Mouse (Mus musculus) MEL (cell line): ENCODE measurements around the gene Uqcc3. TPM values are rescaled to one million over a fixed set of nuclear protein-coding genes. Genes with fewer than 3 reads are reported as not detected.

Source experiments
- DNase-seq: peaks from one replicate; pipeline ENCODE4 v3.0.0; 2011; ENCODE audit warnings: low read depth, low spot score
- H3K27ac ChIP-seq: 2 replicates; pipeline ENCODE4 v1.5.1; 2012; ENCODE audit warnings: low read depth, mild to moderate bottlenecking, control low read depth, low read length, moderate library complexity; ENCODE audit not compliant: control insufficient read depth
- H3K27me3 ChIP-seq, 2 experiments: fragments of 150-350 bp in 1 of 2; sonication (generic) in 1 of 2; 2 replicates each; pipeline ENCODE4 v1.6.1; 2012; ENCODE audit warnings: low read length in 2 of 2, mild to moderate bottlenecking in 2 of 2, improper control_type of control experiment in 1 of 2, moderate library complexity in 1 of 2; ENCODE audit not compliant: insufficient read depth in 2 of 2, control insufficient read depth in 1 of 2
- H3K36me3 ChIP-seq, 2 experiments: 2 replicates each; pipeline ENCODE4 v1.6.1; 2012 to 2014; ENCODE audit warnings: low read length in 2 of 2, improper control_type of control experiment in 1 of 2, inconsistent platforms in 1 of 2, mild to moderate bottlenecking in 1 of 2; ENCODE audit not compliant: insufficient read depth in 2 of 2, control insufficient read depth in 1 of 2
- H3K4me1 ChIP-seq, 2 experiments: fragments of 150-350 bp in 1 of 2; sonication (generic) in 1 of 2; 2 replicates each; pipeline ENCODE4 v1.6.1; 2012; ENCODE audit warnings: low read length in 2 of 2, improper control_type of control experiment in 1 of 2, mild to moderate bottlenecking in 1 of 2; ENCODE audit not compliant: insufficient read depth in 2 of 2, control insufficient read depth in 1 of 2
- H3K4me3 ChIP-seq, 2 experiments: fragments of 150-350 bp in 1 of 2; sonication (generic) in 1 of 2; 2 replicates each; pipeline ENCODE4 v1.5.1; 2012; ENCODE audit warnings: low read depth in 2 of 2, low read length in 2 of 2, mild to moderate bottlenecking in 2 of 2, moderate library complexity in 2 of 2, control low read depth in 1 of 2, improper control_type of control experiment in 1 of 2; ENCODE audit not compliant: control insufficient read depth in 1 of 2, insufficient read depth in 1 of 2
- H3K79me2 ChIP-seq: 2 replicates; pipeline ENCODE4 v1.6.1; 2012; ENCODE audit warnings: mild to moderate bottlenecking, low read length, moderate library complexity; ENCODE audit not compliant: control insufficient read depth, poor library complexity, insufficient read depth
- H3K9ac ChIP-seq: 2 replicates; pipeline ENCODE4 v1.6.1; 2012; ENCODE audit warnings: low read depth, mild to moderate bottlenecking, control low read depth, low read length, moderate library complexity; ENCODE audit not compliant: control insufficient read depth, poor library complexity, severe bottlenecking
- H3K9me3 ChIP-seq: fragments of 150-350 bp; sonication (generic); replicated peaks from 2 replicates; pipeline ENCODE4 v1.6.1; 2012; ENCODE audit warnings: mild to moderate bottlenecking, low read length, improper control_type of control experiment, moderate library complexity; ENCODE audit not compliant: insufficient read depth
- BHLHE40 ChIP-seq: IDR thresholded peaks from 2 replicates; pipeline ENCODE4 v1.6.1; 2012; ENCODE audit warnings: low read depth, mild to moderate bottlenecking, inconsistent platforms, low read length, improper control_type of control experiment, borderline replicate concordance
- E2F4 ChIP-seq: IDR thresholded peaks from 2 replicates; pipeline ENCODE4 v1.6.1; 2011; ENCODE audit warnings: low read depth, low read length, improper control_type of control experiment, borderline replicate concordance
- GABPA ChIP-seq: IDR thresholded peaks from 2 replicates; pipeline ENCODE4 v1.6.1; 2012; ENCODE audit warnings: low read depth, mild to moderate bottlenecking, inconsistent platforms, low read length, improper control_type of control experiment, moderate library complexity
- JUND ChIP-seq: IDR thresholded peaks from 2 replicates; pipeline ENCODE4 v1.6.1; 2011; ENCODE audit warnings: low read depth, mild to moderate bottlenecking, improper control_type of control experiment, low read length
- KAT2A ChIP-seq: conservative IDR thresholded peaks from 2 replicates; pipeline ENCODE4 v1.6.1; 2012; ENCODE audit warnings: low read depth, low read length, improper control_type of control experiment, inconsistent platforms
- MAFK ChIP-seq: IDR thresholded peaks from 2 replicates; pipeline ENCODE4 v1.6.1; 2011; ENCODE audit warnings: low read depth, mild to moderate bottlenecking, low read length, improper control_type of control experiment, borderline replicate concordance
- MAZ ChIP-seq: IDR thresholded peaks from 2 replicates; pipeline ENCODE4 v1.6.1; 2012; ENCODE audit warnings: low read depth, mild to moderate bottlenecking, inconsistent platforms, low read length, improper control_type of control experiment
- NELFE ChIP-seq: IDR thresholded peaks from 2 replicates; pipeline ENCODE4 v1.6.1; 2011; ENCODE audit warnings: low read depth, low read length, improper control_type of control experiment
- NRF1 ChIP-seq: IDR thresholded peaks from 2 replicates; pipeline ENCODE4 v1.6.1; 2014; ENCODE audit warnings: low read depth, mild to moderate bottlenecking, inconsistent platforms, low read length, improper control_type of control experiment, moderate library complexity; ENCODE audit not compliant: poor library complexity, insufficient read depth, severe bottlenecking
- POLR2AphosphoS5 ChIP-seq: IDR thresholded peaks from 2 replicates; pipeline ENCODE4 v1.6.1; 2012; ENCODE audit warnings: low read depth, borderline replicate concordance, mild to moderate bottlenecking, inconsistent platforms, low read length, moderate library complexity, mixed read lengths
- SMC3 ChIP-seq: IDR thresholded peaks from 2 replicates; pipeline ENCODE4 v1.6.1; 2011; ENCODE audit warnings: low read depth, low read length, improper control_type of control experiment
- TAL1 ChIP-seq: IDR thresholded peaks from 2 replicates; pipeline ENCODE4 v1.6.1; 2012; ENCODE audit warnings: mild to moderate bottlenecking, inconsistent platforms, low read length, moderate library complexity, mixed read lengths
- TCF12 ChIP-seq: IDR thresholded peaks from 2 replicates; pipeline ENCODE4 v1.6.1; 2014; ENCODE audit warnings: low read depth, mild to moderate bottlenecking, inconsistent platforms, low read length, improper control_type of control experiment, moderate library complexity
- USF1 ChIP-seq: IDR thresholded peaks from 2 replicates; pipeline ENCODE4 v1.6.1; 2014; ENCODE audit warnings: low read depth, mild to moderate bottlenecking, inconsistent platforms, low read length, improper control_type of control experiment, moderate library complexity
- ZC3H11A ChIP-seq: IDR thresholded peaks from 2 replicates; pipeline ENCODE4 v1.6.1; 2012; ENCODE audit warnings: low read depth, mild to moderate bottlenecking, inconsistent platforms, low read length, improper control_type of control experiment
- ZKSCAN1 ChIP-seq: IDR thresholded peaks from 2 replicates; pipeline ENCODE4 v1.6.1; 2012; ENCODE audit warnings: low read depth, mild to moderate bottlenecking, inconsistent platforms, low read length, improper control_type of control experiment, moderate library complexity
- polyA plus RNA-seq, 2 experiments: library from polyadenylated mRNA; stranded (reverse) in 1 of 2; unstranded in 1 of 2; fragments of >175 nt in 1 of 2; fragments of >200 nt in 1 of 2; gene quantifications; 2 replicates each; pipeline versions ENCODE4 v1.2.1 to v1.2.4; 2012; ENCODE audit warnings: low replicate concordance in 2 of 2, low read depth in 1 of 2; ENCODE audit not compliant: insufficient read length in 2 of 2, insufficient read depth in 1 of 2, missing spikeins in 1 of 2
- total RNA-seq: library from RNA; depleted of rRNA; stranded (reverse); fragments of 300-350 nt; gene quantifications from 2 replicates; pipeline ENCODE4 v1.2.3, GENCODE M21; 2012

Gene Uqcc3
- total and polyA plus RNA-seq, 3 experiments = 49.4 to 55.0 TPM; not detected in 1

DNA sequence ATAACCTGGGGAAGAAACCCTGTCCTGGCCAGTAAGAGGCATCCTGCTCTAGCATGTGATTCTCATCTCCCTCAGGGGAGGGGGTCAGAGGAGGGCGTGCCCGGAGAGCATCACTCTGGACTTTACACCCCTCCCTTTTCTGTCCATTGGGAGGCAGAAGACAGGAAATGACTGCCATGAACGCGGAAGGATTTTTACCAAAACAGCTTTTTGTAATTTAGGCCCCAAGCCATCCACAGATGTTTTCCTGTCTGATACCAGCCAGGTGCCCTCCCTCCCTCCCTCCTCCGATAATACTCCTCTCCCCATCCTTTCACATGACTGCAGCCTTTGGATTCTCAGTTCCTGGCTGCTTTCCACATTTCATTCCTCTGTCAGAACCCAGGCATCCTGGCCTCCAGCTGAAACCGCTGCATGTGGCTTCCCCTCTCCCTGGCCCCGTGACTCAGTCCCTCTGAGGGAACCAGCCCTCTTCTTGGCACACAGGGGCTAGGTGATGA, 30.3 kb downstream of the Uqcc3 start, which contains the start of gene Lrrn4cl:
Gene Lrrn4cl (plus strand): TSS at position 367 of the 500 bp plus-strand sequence.
- TF ChIP-seq SMC3 (no peak), MAFK (no peak), BHLHE40 (no peak), POLR2AphosphoS5 (no peak), NRF1 (no peak), USF1 (no peak), JUND (no peak), MAZ (no peak), ZKSCAN1 (no peak), ZC3H11A (no peak), GABPA (no peak)
- Histone ChIP-seq H3K27ac (no peak within 1 kb of the TSS), H3K9me3 (no peaks in the 10 kb centered on the region), H3K9ac (no peak within 1 kb of the TSS), H3K4me3 (no peak within 1 kb of the TSS), H3K4me1 (no peaks in the 10 kb centered on the region), H3K27me3 (no peaks in the 10 kb centered on the region), H3K36me3 (no peaks in the 10 kb centered on the region; a peak in 2 of 4 replicates), H3K79me2 (no peaks in the 10 kb centered on the region)
- DNase-seq = no peak

DNA sequence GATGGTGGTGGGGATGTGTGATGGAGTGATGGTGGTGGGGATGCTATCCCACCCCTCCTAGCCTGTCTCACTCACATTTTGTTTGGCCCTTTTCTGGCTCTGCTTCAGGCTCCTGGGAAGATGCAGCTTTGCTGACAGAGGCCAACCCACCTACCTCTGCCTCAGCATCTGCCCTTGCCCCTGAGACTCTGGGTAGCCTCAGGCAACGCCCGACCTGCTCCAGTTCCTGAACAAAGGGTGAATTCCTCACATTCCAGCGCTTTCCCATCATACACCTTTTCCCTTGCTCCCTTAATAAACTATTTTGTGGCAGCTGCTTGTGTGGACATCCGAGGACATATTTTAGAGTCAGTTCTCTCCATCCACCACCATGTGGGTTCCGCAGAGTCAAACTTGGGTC, 32.4 kb downstream of the Uqcc3 start:
- Histone ChIP-seq H3K79me2 (no peaks in the 10 kb centered on the region), H3K4me1 (no peaks in the 10 kb centered on the region), H3K27me3 (no peaks in the 10 kb centered on the region), H3K9ac (no peak overlapping the region), H3K4me3 (no peak overlapping the region), H3K27ac (no peak overlapping the region), H3K36me3 (peaks cover 0 to 2% of the 10 kb centered on the region in 2 experiments; a peak in 2 of 4 replicates), H3K9me3 (no peaks in the 10 kb centered on the region)
- DNase-seq = no peak
- TF ChIP-seq NELFE = no peak
- no peak for TF ChIP-seq KAT2A
- no peak for TF ChIP-seq GABPA
- TF ChIP-seq ZC3H11A = no peak
- TF ChIP-seq TAL1 = no peak
- no peak for TF ChIP-seq E2F4
- TF ChIP-seq TCF12 = no peak
